Mouse (Mus musculus): ENCODE measurements around the gene Cd3g. TPM values are rescaled to one million over a fixed set of nuclear protein-coding genes. Genes with fewer than 3 reads are reported as not detected.

Gene Cd3g
- total and polyA plus RNA-seq, 2 experiments from 2014 or later, result not detected

GRCm38 (mm10) chr9:44954432-44954831 lies 25.8 kb downstream of the Cd3g start:
- Histone ChIP-seq H3K27ac (ENCODE audit: low read depth, low read length) (no peak overlapping the region), H3K36me3 (ENCODE audit: insufficient read depth, low read length) (peaks cover 60% of the 10 kb centered on the region), H3K9me3 (ENCODE audit: low read length) (no peaks in the 10 kb centered on the region), H3K27me3 (ENCODE audit: insufficient read depth, low read length) (no peaks in the 10 kb centered on the region), H3K4me1 (ENCODE audit: insufficient read depth, low read length) (no peaks in the 10 kb centered on the region), H3K9ac (replicated peaks; ENCODE audit: low read length, poor library complexity, severe bottlenecking) (no peak overlapping the region), H3K4me3 (ENCODE audit: low read depth, low read length) (no peak overlapping the region), H3K4me2 (ENCODE audit: low read depth, low read length, poor library complexity, severe bottlenecking) (no peak overlapping the region)
- WGBS, result 96% methylated on average over 3 of the region's 3 CpGs
- TF ChIP-seq CTCF (IDR thresholded peaks at IDR 0.05), result no peak
- ATAC-seq (ENCODE audit: low FRiP score) (no peak), DNase-seq (ENCODE audit: low spot score) (no peak)

GRCm38 (mm10) chr9:44947836-44948235 lies 32.4 kb downstream of the Cd3g start:
- Histone ChIP-seq H3K27ac (ENCODE audit: low read depth, low read length) (no peak overlapping the region), H3K9ac (replicated peaks; ENCODE audit: low read length, poor library complexity, severe bottlenecking) (no peak overlapping the region), H3K36me3 (ENCODE audit: insufficient read depth, low read length) (peaks cover 83% of the 10 kb centered on the region), H3K4me1 (ENCODE audit: insufficient read depth, low read length) (no peaks in the 10 kb centered on the region), H3K4me2 (ENCODE audit: low read depth, low read length, poor library complexity, severe bottlenecking) (no peak overlapping the region), H3K27me3 (ENCODE audit: insufficient read depth, low read length) (no peaks in the 10 kb centered on the region), H3K9me3 (ENCODE audit: low read length) (no peaks in the 10 kb centered on the region), H3K4me3 (ENCODE audit: low read depth, low read length) (no peak overlapping the region)
- no peak for DNase-seq (ENCODE audit: low spot score)
- ATAC-seq (ENCODE audit: low FRiP score), result no peak
- WGBS, result 82% methylated on average over 5 of the region's 5 CpGs
- TF ChIP-seq CTCF (IDR thresholded peaks at IDR 0.05), result no peak

- DNase-seq (ENCODE audit: low spot score), result no peak
- WGBS, result 96% methylated on average over 7 of the region's 7 CpGs
- no peak for ATAC-seq (ENCODE audit: low FRiP score)
- no peak overlapping the region for H3K4me3 ChIP-seq (ENCODE audit: low read depth, low read length)
- TF ChIP-seq CTCF (IDR thresholded peaks at IDR 0.05), result no peak
- H3K27ac ChIP-seq (ENCODE audit: low read depth, low read length), result no peak overlapping the region
- no peaks in the 10 kb centered on the region for H3K27me3 ChIP-seq (ENCODE audit: insufficient read depth, low read length)
- no peak overlapping the region for H3K9ac ChIP-seq (replicated peaks; ENCODE audit: low read length, poor library complexity, severe bottlenecking)
- no peaks in the 10 kb centered on the region for H3K9me3 ChIP-seq (ENCODE audit: low read length)
- H3K4me2 ChIP-seq (ENCODE audit: low read depth, low read length, poor library complexity, severe bottlenecking), result no peak overlapping the region
- H3K4me1 ChIP-seq (ENCODE audit: insufficient read depth, low read length), result no peaks in the 10 kb centered on the region
- H3K36me3 ChIP-seq (ENCODE audit: insufficient read depth, low read length), result peaks cover 85% of the 10 kb centered on the region
Measured at GRCm38 (mm10) chr9:44946185-44946695, 34.0 kb downstream of the Cd3g start.

GRCm38 (mm10) chr9:44942421-44942820 lies 37.8 kb downstream of the Cd3g start:
- DNase-seq (ENCODE audit: low spot score) (no peak), ATAC-seq (ENCODE audit: low FRiP score) (no peak)
- Histone ChIP-seq H3K4me1 (ENCODE audit: insufficient read depth, low read length) (no peaks in the 10 kb centered on the region), H3K9me3 (ENCODE audit: low read length) (no peaks in the 10 kb centered on the region), H3K4me2 (ENCODE audit: low read depth, low read length, poor library complexity, severe bottlenecking) (no peak overlapping the region), H3K4me3 (ENCODE audit: low read depth, low read length) (no peak overlapping the region), H3K27ac (ENCODE audit: low read depth, low read length) (no peak overlapping the region), H3K36me3 (ENCODE audit: insufficient read depth, low read length) (peaks cover 76% of the 10 kb centered on the region), H3K27me3 (ENCODE audit: insufficient read depth, low read length) (no peaks in the 10 kb centered on the region), H3K9ac (replicated peaks; ENCODE audit: low read length, poor library complexity, severe bottlenecking) (no peak overlapping the region)
- WGBS, result 96% methylated on average over 4 of the region's 4 CpGs
- TF ChIP-seq CTCF (IDR thresholded peaks at IDR 0.05), result no peak

GRCm38 (mm10) chr9:44941756-44942155 lies 38.5 kb downstream of the Cd3g start:
- no peak for DNase-seq (ENCODE audit: low spot score)
- peaks cover 76% of the 10 kb centered on the region for H3K36me3 ChIP-seq (ENCODE audit: insufficient read depth, low read length)
- WGBS, result 91% methylated on average over 4 of the region's 4 CpGs

GRCm38 (mm10) chr9:44921543-44921942 lies 58.7 kb downstream of the Cd3g start:
- no peak for ATAC-seq (ENCODE audit: low FRiP score)
- Histone ChIP-seq H3K4me3 (ENCODE audit: low read depth, low read length) (peak overlapping the region; percentile 93), H3K9me3 (ENCODE audit: low read length) (no peaks in the 10 kb centered on the region), H3K9ac (replicated peaks; ENCODE audit: low read length, poor library complexity, severe bottlenecking) (no peak overlapping the region), H3K4me1 (ENCODE audit: insufficient read depth, low read length) (no peaks in the 10 kb centered on the region), H3K36me3 (ENCODE audit: insufficient read depth, low read length) (no peaks in the 10 kb centered on the region; the same call in 1 of the 2 replicates), H3K27me3 (ENCODE audit: insufficient read depth, low read length) (no peaks in the 10 kb centered on the region), H3K4me2 (ENCODE audit: low read depth, low read length, poor library complexity, severe bottlenecking) (peak overlapping the region; percentile 55), H3K27ac (ENCODE audit: low read depth, low read length) (peak overlapping the region; percentile 90)
- no peak for DNase-seq (ENCODE audit: low spot score)
- TF ChIP-seq CTCF (IDR thresholded peaks at IDR 0.05), result peak; percentile 35; the same call in 1 of the 2 replicates
- 61% methylated on average over 2 of the region's 2 CpGs for WGBS

More at GRCm38 (mm10) chr9:44941756-44942155, 38.5 kb downstream of the Cd3g start:
- H3K27me3 ChIP-seq (ENCODE audit: insufficient read depth, low read length), result no peaks in the 10 kb centered on the region
- no peak for TF ChIP-seq CTCF (IDR thresholded peaks at IDR 0.05)
- H3K4me1 ChIP-seq (ENCODE audit: insufficient read depth, low read length), result no peaks in the 10 kb centered on the region
- no peak overlapping the region for H3K4me3 ChIP-seq (ENCODE audit: low read depth, low read length)
- no peak overlapping the region for H3K27ac ChIP-seq (ENCODE audit: low read depth, low read length)
- ATAC-seq (ENCODE audit: low FRiP score), result no peak
- H3K9me3 ChIP-seq (ENCODE audit: low read length), result no peaks in the 10 kb centered on the region
- no peak overlapping the region for H3K4me2 ChIP-seq (ENCODE audit: low read depth, low read length, poor library complexity, severe bottlenecking)
- no peak overlapping the region for H3K9ac ChIP-seq (replicated peaks; ENCODE audit: low read length, poor library complexity, severe bottlenecking)
